Mouse (Mus musculus): Measurements from ENCODE around the gene Cyp2c23. TPM values are rescaled to one million over a fixed set of nuclear protein-coding genes. Genes with fewer than 3 reads are reported as not detected.

The Cyp2c23 gene
- polyA plus RNA-seq, 1 experiment from 2014 or later: not detected

DNA sequence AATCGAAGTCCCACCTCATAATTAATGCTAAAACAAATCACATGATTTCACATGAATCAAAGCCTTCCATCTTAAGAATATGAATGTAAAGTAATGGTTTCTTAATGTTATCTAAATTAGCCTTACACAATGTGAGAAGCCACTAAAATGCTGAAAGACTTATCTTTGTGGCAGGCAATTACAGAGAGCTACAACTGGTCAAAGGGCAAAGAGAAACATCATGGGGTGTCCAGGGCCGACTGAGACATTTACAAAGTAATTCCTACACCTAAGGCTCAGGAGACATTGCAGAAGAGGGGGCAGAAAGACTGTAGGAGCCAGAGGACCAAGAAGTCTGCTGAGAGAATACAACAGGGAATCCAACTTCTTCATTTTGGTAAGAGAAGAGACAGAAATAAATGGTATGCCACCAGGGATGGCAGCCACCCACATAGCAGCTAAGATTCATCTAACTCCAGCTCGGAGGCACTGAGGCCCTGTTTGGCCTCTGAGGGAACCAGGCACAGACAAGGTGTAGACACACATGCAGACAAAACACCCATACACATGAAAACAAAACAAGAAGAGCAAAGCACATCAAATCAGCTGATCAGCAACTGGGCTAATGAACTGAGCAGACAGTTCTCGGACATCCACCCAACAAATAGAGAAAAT is 26.3 kb upstream of the Cyp2c23 start:
- no peaks in the 10 kb centered on the region for H3K4me1 ChIP-seq (replicated peaks)
- no peak for DNase-seq (ENCODE audit: low spot score)
- no peaks in the 10 kb centered on the region for H3K27me3 ChIP-seq (ENCODE audit: insufficient read depth, poor library complexity, severe bottlenecking)
- WGBS: 86% methylated on average over 4 of the region's 4 CpGs
- no peaks in the 10 kb centered on the region for H3K9me3 ChIP-seq
- no peak overlapping the region for H3K4me3 ChIP-seq
- no peak overlapping the region for H3K27ac ChIP-seq
- peaks cover 57% of the 10 kb centered on the region for H3K36me3 ChIP-seq

DNA sequence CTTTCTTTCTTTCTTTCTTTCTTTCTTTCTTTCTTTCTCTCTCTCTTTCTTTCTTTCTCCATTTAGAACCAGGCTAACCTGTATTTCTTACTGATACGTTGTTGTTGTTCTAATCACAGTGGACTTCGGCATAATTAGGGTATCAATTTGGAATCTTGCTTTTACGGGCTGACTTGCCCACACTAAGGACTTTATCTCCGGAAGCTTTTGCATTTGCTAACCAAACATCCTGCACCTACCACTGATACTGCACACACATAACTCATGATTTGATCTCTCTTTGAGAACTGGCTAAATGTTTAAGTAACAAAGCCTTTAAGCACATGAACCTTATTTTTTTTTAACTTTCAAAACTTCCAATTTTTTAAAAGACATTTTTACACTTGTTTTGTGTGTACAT is 21.4 kb upstream of the Cyp2c23 start:
- Histone ChIP-seq H3K27me3 (ENCODE audit: insufficient read depth, poor library complexity, severe bottlenecking) (no peaks in the 10 kb centered on the region), H3K9me3 (no peaks in the 10 kb centered on the region), H3K36me3 (peaks cover 31% of the 10 kb centered on the region), H3K4me3 (no peak overlapping the region), H3K27ac (no peak overlapping the region), H3K4me1 (replicated peaks) (no peaks in the 10 kb centered on the region)
- DNase-seq (ENCODE audit: low spot score): no peak
- 93% methylated on average over 4 of the region's 4 CpGs for WGBS

DNA sequence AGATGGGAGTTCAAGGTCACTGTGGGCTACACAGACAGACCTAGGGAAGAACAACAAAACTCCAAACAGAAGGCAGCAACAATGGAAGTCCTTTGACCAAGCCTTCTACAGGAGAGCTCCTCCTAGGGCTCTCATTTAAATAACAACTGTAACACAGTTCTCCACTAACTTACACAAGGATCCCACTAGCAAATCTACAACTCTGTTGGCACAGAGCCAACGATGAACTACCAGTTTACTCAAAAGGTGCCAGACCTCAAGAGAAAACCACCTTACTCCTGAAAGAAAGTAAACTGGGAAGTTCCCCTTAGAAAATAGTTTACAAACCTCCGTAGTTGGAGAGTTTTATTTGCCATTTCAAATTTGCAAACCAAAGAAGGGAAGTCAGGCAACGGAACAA is 20.3 kb upstream of the Cyp2c23 start:
- DNase-seq (ENCODE audit: low spot score): no peak
- no peaks in the 10 kb centered on the region for H3K4me1 ChIP-seq (replicated peaks)
- H3K4me3 ChIP-seq: no peak overlapping the region
- H3K9me3 ChIP-seq: no peaks in the 10 kb centered on the region
- peaks cover 33% of the 10 kb centered on the region for H3K36me3 ChIP-seq
- H3K27me3 ChIP-seq (ENCODE audit: insufficient read depth, poor library complexity, severe bottlenecking): no peaks in the 10 kb centered on the region
- no peak overlapping the region for H3K27ac ChIP-seq
- 56% methylated on average over 3 of the region's 3 CpGs for WGBS

DNA sequence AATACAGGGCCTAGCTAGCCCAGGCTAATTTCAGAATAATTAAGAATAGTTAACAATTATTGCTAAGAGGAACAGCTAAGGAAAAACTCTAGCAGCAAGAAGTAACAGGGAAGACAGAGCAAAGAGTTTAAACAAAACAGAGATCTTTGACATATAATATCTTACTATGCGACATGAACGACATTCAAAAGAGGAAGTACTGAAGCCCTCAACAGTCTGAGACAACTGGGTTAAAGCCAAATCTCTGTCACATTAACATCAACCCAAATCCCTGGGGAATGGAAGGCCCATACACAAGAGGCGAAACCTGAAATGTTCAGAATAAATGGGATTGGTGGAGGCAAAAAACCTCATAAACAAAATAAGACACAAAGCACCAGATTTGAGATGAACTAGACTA is 16.8 kb upstream of the Cyp2c23 start:
- no peaks in the 10 kb centered on the region for H3K4me1 ChIP-seq (replicated peaks)
- H3K4me3 ChIP-seq: no peak overlapping the region
- 94% methylated on average over 3 of the region's 3 CpGs for WGBS
- no peaks in the 10 kb centered on the region for H3K27me3 ChIP-seq (ENCODE audit: insufficient read depth, poor library complexity, severe bottlenecking)
- no peak overlapping the region for H3K27ac ChIP-seq
- H3K36me3 ChIP-seq: peaks cover 21% of the 10 kb centered on the region
- DNase-seq (ENCODE audit: low spot score): no peak
- H3K9me3 ChIP-seq: no peaks in the 10 kb centered on the region

DNA sequence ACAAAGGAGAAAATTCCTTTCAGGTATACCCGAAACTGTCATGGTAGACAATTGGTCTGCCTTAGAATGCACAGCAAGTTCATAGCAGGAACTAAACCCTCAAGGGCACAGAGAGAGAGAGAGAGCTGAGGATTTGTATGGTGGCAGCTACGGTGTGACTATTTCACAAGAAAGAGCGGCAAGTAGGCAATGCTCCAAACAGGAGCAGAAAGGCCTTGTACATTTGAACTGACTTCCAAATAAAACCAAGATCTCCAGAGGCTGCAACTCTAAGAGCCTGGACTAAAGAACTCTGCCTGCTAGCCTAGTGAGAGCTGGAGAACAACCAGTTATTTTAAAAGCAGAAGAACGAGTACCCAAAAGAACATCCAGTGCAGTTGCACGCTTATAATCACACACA is 13.1 kb upstream of the Cyp2c23 start:
- DNase-seq (ENCODE audit: low spot score): no peak
- Histone ChIP-seq H3K27ac (no peak overlapping the region), H3K4me3 (no peak overlapping the region), H3K9me3 (no peaks in the 10 kb centered on the region), H3K36me3 (peaks cover 54% of the 10 kb centered on the region), H3K4me1 (replicated peaks) (no peaks in the 10 kb centered on the region), H3K27me3 (ENCODE audit: insufficient read depth, poor library complexity, severe bottlenecking) (no peaks in the 10 kb centered on the region)
- 83% methylated on average over 5 of the region's 5 CpGs for WGBS

DNA sequence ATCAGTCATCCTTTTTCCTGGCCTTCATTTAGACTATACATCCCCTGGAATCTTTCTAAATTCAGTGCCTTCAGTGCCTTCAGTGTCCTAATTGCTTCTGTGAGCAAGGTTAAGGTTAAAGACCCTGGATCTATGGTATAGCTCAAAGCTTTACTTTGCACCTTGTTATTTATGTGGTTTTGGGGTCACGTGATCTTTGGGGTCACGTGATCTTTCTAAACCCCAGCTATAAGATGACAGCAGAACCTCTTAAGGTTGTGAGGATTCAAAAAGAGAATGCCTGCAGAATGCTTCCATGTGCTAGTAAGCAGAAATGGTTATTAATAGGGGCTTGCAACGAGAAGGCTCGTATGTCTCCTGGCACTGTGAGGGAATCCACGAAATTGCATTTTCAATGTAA is 4.4 kb upstream of the Cyp2c23 start:
- Histone ChIP-seq H3K27me3 (ENCODE audit: insufficient read depth, poor library complexity, severe bottlenecking) (no peaks in the 10 kb centered on the region), H3K27ac (no peak overlapping the region), H3K4me3 (no peak overlapping the region), H3K36me3 (peaks cover 26% of the 10 kb centered on the region), H3K4me1 (replicated peaks) (no peaks in the 10 kb centered on the region), H3K9me3 (no peaks in the 10 kb centered on the region)
- DNase-seq (ENCODE audit: low spot score): no peak
- WGBS: 92% methylated on average over 5 of the region's 5 CpGs

DNA sequence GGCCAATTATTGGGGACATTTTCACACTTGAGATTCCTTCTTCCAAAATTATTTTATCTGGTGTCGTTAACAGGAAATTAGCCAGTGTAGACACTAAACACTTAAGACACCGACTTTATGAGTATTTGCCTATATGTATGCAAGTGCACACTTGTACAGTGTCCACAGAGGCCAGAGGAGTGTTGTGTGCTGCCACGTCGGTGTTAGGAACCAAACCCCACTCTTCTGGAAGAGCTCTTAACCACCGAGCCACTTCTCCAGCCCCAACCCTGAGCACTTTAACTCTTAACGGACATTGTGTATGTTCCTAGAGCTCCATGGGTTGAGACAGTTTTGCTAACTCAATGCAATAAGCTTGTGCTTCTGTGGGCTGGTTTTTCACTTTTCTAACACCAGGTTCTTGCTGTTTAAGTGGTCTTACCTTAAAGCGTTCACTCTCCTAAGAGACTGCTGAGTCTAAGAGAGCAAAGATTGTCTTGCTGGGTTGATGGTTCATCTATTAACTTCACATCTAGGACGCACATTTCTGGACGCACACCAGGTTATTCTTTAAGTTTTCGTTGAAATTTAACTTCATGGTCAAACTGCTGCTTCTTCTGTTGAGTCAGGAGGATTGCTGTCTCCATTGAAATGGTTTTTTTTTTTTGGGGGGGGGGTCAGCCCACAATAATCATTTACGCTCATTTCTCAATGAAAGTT is 3.2 kb upstream of the Cyp2c23 start:
- Histone ChIP-seq H3K36me3 (peaks cover 14% of the 10 kb centered on the region), H3K27ac (no peak overlapping the region), H3K4me3 (no peak overlapping the region), H3K9me3 (no peaks in the 10 kb centered on the region), H3K4me1 (replicated peaks) (no peaks in the 10 kb centered on the region), H3K27me3 (ENCODE audit: insufficient read depth, poor library complexity, severe bottlenecking) (no peaks in the 10 kb centered on the region)
- no peak for DNase-seq (ENCODE audit: low spot score)
- 90% methylated on average over 11 of the region's 11 CpGs for WGBS

DNA sequence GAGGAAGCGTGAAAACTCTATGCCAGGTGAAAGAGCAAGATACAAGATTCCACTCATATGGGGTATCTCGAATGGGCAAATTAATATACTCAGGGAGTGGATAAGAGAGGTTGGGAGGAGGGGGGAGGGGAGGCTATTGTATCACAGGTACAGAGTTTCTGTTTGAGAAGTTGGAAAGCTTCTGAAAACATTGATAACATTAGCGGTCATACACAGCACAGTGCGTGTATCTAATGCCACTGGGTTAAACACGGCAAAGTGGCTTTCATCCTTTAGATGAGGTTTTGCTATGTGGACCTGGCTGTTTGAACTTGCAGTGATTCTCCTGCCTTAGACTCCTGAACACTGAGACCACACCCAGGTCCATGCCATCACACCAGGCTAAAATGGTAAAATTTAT is 1.0 kb upstream of the Cyp2c23 start:
- Histone ChIP-seq H3K27me3 (ENCODE audit: insufficient read depth, poor library complexity, severe bottlenecking) (no peaks in the 10 kb centered on the region), H3K4me3 (no peak overlapping the region), H3K4me1 (replicated peaks) (peaks cover 3% of the 10 kb centered on the region; the same call in 1 of the 2 replicates), H3K27ac (no peak overlapping the region), H3K9me3 (no peaks in the 10 kb centered on the region), H3K36me3 (no peaks in the 10 kb centered on the region; the same call in none of the 2 replicates)
- 93% methylated on average over 5 of the region's 5 CpGs for WGBS
- no peak for DNase-seq (ENCODE audit: low spot score)

DNA sequence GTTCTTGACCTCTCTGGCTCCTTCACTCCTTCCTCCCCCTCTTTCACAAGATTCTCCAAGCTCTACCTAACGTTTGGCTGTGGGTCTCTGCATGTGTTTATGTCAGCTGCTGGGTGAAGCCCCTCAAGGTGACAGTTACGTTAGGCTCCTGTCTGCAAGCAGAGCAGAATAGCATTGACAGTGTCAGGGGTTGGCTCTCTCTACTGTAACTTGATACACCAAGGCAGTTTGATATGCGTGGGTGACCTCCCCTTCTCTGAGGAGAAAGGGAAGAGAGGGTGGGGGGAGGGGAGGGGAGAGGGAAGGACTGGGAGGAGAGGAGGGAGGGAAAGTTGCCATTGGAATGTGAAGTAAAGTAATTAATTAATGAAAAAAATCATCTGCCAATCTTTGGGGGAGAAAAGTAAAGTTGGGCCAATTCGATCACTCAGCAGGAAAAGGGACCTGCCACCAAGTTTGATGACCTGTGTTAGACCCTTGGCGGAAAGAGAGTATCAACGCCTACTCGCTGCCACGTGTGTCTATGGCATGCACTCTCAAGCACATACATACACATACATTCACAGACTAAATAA is 2.0 kb downstream of the Cyp2c23 start:
- Histone ChIP-seq H3K4me1 (replicated peaks) (peaks cover 3% of the 10 kb centered on the region; the same call in 1 of the 2 replicates), H3K27me3 (ENCODE audit: insufficient read depth, poor library complexity, severe bottlenecking) (no peaks in the 10 kb centered on the region), H3K36me3 (no peaks in the 10 kb centered on the region), H3K4me3 (no peak overlapping the region), H3K9me3 (no peaks in the 10 kb centered on the region), H3K27ac (no peak overlapping the region)
- 62% methylated on average over 8 of the region's 8 CpGs for WGBS
- no peak for DNase-seq (ENCODE audit: low spot score)

DNA sequence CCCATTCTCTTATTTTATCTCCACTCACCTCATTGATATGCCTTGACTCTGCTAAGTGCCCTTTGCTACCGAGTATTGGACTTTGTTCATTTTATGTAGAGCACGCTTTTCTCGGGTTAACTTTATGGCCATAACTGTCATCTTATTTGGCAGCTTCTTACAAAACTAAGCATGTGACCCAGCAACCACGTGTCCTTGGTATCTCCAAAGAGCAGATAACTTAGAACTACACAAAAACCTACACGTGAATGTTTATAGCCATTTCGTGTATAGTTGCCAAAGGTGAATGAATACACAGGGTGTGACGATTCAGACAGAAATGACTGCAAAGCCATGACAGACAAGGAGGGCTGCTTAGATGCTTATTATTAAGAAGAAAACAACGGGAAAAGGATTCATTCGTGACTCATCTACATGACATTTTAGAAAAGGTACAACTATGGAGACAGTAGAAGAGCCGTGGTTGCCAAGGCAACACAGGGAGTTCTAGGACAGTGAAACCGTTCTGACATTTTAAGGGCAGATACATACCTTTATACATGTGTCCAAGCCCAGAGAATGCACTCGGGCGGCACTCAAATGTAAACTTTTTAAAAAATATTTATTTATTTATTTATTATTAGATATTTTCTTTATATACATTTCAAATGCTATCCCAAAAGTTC is 4.0 kb downstream of the Cyp2c23 start:
- WGBS: 91% methylated on average over 13 of the region's 13 CpGs
- Histone ChIP-seq H3K27me3 (ENCODE audit: insufficient read depth, poor library complexity, severe bottlenecking) (no peaks in the 10 kb centered on the region), H3K27ac (no peak overlapping the region), H3K4me1 (replicated peaks) (peaks cover 3% of the 10 kb centered on the region; the same call in 1 of the 2 replicates), H3K9me3 (no peaks in the 10 kb centered on the region), H3K4me3 (no peak overlapping the region), H3K36me3 (no peaks in the 10 kb centered on the region)
- DNase-seq (ENCODE audit: low spot score): no peak

DNA sequence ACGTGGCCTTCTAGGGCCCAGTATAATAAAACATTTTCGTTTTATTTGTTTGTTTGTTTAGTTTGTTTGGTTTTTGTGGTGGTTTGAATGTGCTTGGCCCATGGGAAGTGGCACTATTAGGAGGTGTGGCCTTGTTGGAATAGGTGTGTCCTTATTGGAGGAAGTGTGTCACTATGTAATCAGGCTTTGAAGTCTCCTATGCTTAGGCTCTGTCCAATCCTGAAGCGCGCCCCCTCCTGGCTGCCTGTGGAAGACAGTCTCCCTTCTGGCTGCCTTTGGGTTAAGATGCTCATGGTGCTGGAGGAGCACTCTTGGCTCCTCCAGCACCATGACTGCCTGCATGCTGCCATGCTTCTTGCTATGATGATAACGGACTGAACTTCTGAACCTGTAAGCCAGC is 5.9 kb downstream of the Cyp2c23 start:
- no peak for DNase-seq (ENCODE audit: low spot score)
- Histone ChIP-seq H3K9me3 (no peaks in the 10 kb centered on the region), H3K27ac (no peak overlapping the region), H3K27me3 (ENCODE audit: insufficient read depth, poor library complexity, severe bottlenecking) (no peaks in the 10 kb centered on the region), H3K36me3 (no peaks in the 10 kb centered on the region), H3K4me3 (no peak overlapping the region), H3K4me1 (replicated peaks) (peaks cover 3% of the 10 kb centered on the region; the same call in 1 of the 2 replicates)
- 66% methylated on average over 5 of the region's 5 CpGs for WGBS

DNA sequence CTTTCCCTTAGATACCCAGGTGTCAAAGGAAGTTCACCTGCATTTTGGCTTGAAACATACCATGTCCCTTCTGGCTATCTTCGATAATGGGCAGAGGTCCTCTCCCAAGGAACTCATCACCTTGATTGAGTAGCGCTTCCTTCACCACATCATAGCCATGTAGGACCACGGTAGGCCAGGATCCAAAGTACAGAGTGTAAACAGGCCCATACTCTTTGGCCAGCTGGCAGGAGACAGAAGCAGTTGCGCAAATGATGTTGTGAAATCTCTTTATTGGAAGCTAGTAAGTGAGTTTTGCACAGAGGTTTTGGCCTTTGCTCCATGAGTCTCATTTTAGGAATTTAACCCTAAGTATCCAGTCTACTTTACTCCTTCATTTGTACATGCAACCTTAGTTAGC is 7.5 kb downstream of the Cyp2c23 start:
- 92% methylated on average over 4 of the region's 4 CpGs for WGBS
- no peaks in the 10 kb centered on the region for H3K36me3 ChIP-seq
- no peak overlapping the region for H3K4me3 ChIP-seq

DNA sequence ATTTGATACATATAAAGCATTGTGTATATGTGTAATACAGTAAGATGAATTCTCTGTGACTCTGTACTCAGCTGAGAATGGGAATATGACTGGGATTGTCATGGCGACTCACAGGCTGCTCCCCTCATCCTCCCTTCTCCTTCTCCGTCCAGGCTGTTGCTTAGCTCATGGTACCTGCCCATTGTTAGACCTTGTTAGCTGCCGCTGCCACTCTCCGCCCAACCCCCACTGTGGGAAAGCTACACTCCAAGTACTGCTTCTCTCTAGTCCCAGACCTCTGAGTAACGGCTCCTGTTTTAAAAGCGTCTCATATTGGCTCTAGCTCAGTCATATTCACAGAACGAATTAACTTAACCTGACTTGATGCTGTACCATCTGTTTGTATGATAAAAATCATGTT is 9.3 kb downstream of the Cyp2c23 start:
- no peak overlapping the region for H3K4me3 ChIP-seq
- H3K9me3 ChIP-seq: no peaks in the 10 kb centered on the region
- H3K27ac ChIP-seq: no peak overlapping the region
- H3K27me3 ChIP-seq (ENCODE audit: insufficient read depth, poor library complexity, severe bottlenecking): no peaks in the 10 kb centered on the region
- 65% methylated on average over 7 of the region's 7 CpGs for WGBS
- no peaks in the 10 kb centered on the region for H3K36me3 ChIP-seq
- no peak for DNase-seq (ENCODE audit: low spot score)
- H3K4me1 ChIP-seq (replicated peaks): no peaks in the 10 kb centered on the region

More for the DNA sequence above, 7.5 kb downstream of the Cyp2c23 start:
- no peaks in the 10 kb centered on the region for H3K9me3 ChIP-seq
- no peak overlapping the region for H3K27ac ChIP-seq
- H3K27me3 ChIP-seq (ENCODE audit: insufficient read depth, poor library complexity, severe bottlenecking): no peaks in the 10 kb centered on the region
- no peak for DNase-seq (ENCODE audit: low spot score)
- H3K4me1 ChIP-seq (replicated peaks): no peaks in the 10 kb centered on the region
